Mouse (Mus musculus) thymus, adult 2 months (tissue): ENCODE data around the gene Cfd. TPM values are rescaled to one million over a fixed set of nuclear protein-coding genes. Genes with fewer than 3 reads are reported as not detected.
"Not testable (repeated sequence)": the region's sequence is repeated elsewhere in the genome, so short reads cannot be mapped to it uniquely, and the experiment has no call there.

ENCODE experiments used
- DNase-seq: peaks from one replicate; pipeline ENCODE4 v3.0.0; 2021
- H3K27ac ChIP-seq: fragments of 200-500 bp; 2 replicates; pipeline ENCODE4 v1.5.1; 2012; ENCODE audit warnings: low read length, control low read depth; ENCODE audit not compliant: control insufficient read depth, insufficient read depth
- H3K27me3 ChIP-seq: fragments of 200-500 bp; 2 replicates; pipeline ENCODE4 v1.6.1; 2012; ENCODE audit warnings: mild to moderate bottlenecking, low read length, moderate library complexity, mixed read lengths; ENCODE audit not compliant: control insufficient read depth, insufficient read depth
- H3K36me3 ChIP-seq: fragments of 200-500 bp; 2 replicates; pipeline ENCODE4 v1.6.1; 2012; ENCODE audit warnings: mild to moderate bottlenecking, low read length, moderate library complexity; ENCODE audit not compliant: control insufficient read depth, insufficient read depth
- H3K4me1 ChIP-seq: fragments of 200-500 bp; replicated peaks from 2 replicates; pipeline ENCODE4 v1.6.1; 2012; ENCODE audit warnings: low read length; ENCODE audit not compliant: control insufficient read depth, insufficient read depth
- H3K4me3 ChIP-seq: fragments of 200-500 bp; 2 replicates; pipeline ENCODE4 v1.5.1; 2012; ENCODE audit warnings: mild to moderate bottlenecking, low read length, control low read depth, moderate library complexity; ENCODE audit not compliant: control insufficient read depth, insufficient read depth
- CTCF ChIP-seq: fragments of 200-500 bp; IDR thresholded peaks from 2 replicates; pipeline ENCODE4 v1.5.1; 2012; ENCODE audit warnings: mild to moderate bottlenecking, control low read depth, low read length, moderate library complexity, borderline replicate concordance; ENCODE audit not compliant: control insufficient read depth, poor library complexity, insufficient read depth; ENCODE audit errors: extremely low read depth
- POLR2A ChIP-seq: fragments of 200-500 bp; IDR thresholded peaks from 2 replicates; pipeline ENCODE4 v1.6.1; 2012; ENCODE audit warnings: mild to moderate bottlenecking, low read length, control low read depth, moderate library complexity; ENCODE audit not compliant: control insufficient read depth, poor library complexity, insufficient read depth; ENCODE audit errors: extremely low read depth
- WGBS: fragments of 180-500 bp; shearing (Covaris S2); methylation state at CpG from one replicate; pipeline ENCODE4 v1.1.7; 2018; 5-methylcytosine and 5-hydroxymethylcytosine counted together
- polyA plus RNA-seq: library from polyadenylated mRNA; depleted of rRNA; stranded (reverse); fragments of >200 nt; gene quantifications from 2 replicates; pipeline ENCODE4 v1.2.3, GENCODE M21; 2012

Gene Cfd
- polyA plus RNA-seq, 1 experiment, result 1,248 TPM

- 33% methylated on average over 2 of the region's 2 CpGs for WGBS
- no peak for DNase-seq
- Histone ChIP-seq H3K4me1 (no peaks in the 10 kb centered on the region), H3K27me3 (no peaks in the 10 kb centered on the region), H3K4me3 (no peak overlapping the region), H3K36me3 (no peaks in the 10 kb centered on the region), H3K27ac (no peak overlapping the region)
- no peak for TF ChIP-seq CTCF
- no peak for TF ChIP-seq POLR2A
These were observed 1.3 kb upstream of the Cfd start for GRCm38 (mm10) chr10:79889386-79889785.

GRCm38 (mm10) chr10:79892451-79893118, 1.9 kb downstream of the Cfd start:
- H3K27me3 ChIP-seq, H3K27ac ChIP-seq, H3K4me3 ChIP-seq, H3K4me1 ChIP-seq, H3K36me3 ChIP-seq: not testable (repeated sequence)
- DNase-seq, result peak; percentile 85
- 47% methylated on average over 22 of the region's 22 CpGs for WGBS
- peak; percentile 88 for TF ChIP-seq CTCF

- no peak overlapping the region for H3K27ac ChIP-seq
- TF ChIP-seq CTCF, result no peak
- TF ChIP-seq POLR2A, result no peak
- DNase-seq, result no peak
- no peaks in the 10 kb centered on the region; the same call in 1 of the 2 replicates for H3K4me1 ChIP-seq
- H3K27me3 ChIP-seq, result no peaks in the 10 kb centered on the region
- WGBS, result 93% methylated on average over 16 of the region's 16 CpGs
- no peaks in the 10 kb centered on the region for H3K36me3 ChIP-seq
- no peak overlapping the region for H3K4me3 ChIP-seq
These were observed 5.7 kb downstream of the Cfd start for GRCm38 (mm10) chr10:79896306-79896705.

GRCm38 (mm10) chr10:79896814-79897213, 6.2 kb downstream of the Cfd start:
- WGBS, result 80% methylated on average over 13 of the region's 13 CpGs
- no peak for TF ChIP-seq POLR2A
- no peak for TF ChIP-seq CTCF
- H3K4me3 ChIP-seq, result no peak overlapping the region
- H3K4me1 ChIP-seq, result no peaks in the 10 kb centered on the region; the same call in 1 of the 2 replicates
- H3K36me3 ChIP-seq, result no peaks in the 10 kb centered on the region
- no peaks in the 10 kb centered on the region for H3K27me3 ChIP-seq
- H3K27ac ChIP-seq, result no peak overlapping the region
- DNase-seq, result no peak

- TF ChIP-seq POLR2A (no peak), CTCF (no peak)
- H3K27me3 ChIP-seq, result no peaks in the 10 kb centered on the region
- 73% methylated on average over 20 of the region's 20 CpGs for WGBS
- H3K27ac ChIP-seq, result no peak overlapping the region
- DNase-seq, result no peak
- no peak overlapping the region for H3K4me3 ChIP-seq
- H3K36me3 ChIP-seq, result no peaks in the 10 kb centered on the region
- no peaks in the 10 kb centered on the region; the same call in 1 of the 2 replicates for H3K4me1 ChIP-seq
These were observed 6.9 kb downstream of the Cfd start for GRCm38 (mm10) chr10:79897316-79898245.

GRCm38 (mm10) chr10:79900951-79901410, 10.3 kb downstream of the Cfd start:
- Histone ChIP-seq H3K27ac (no peak overlapping the region), H3K27me3 (no peaks in the 10 kb centered on the region), H3K4me3 (no peak overlapping the region), H3K36me3 (no peaks in the 10 kb centered on the region), H3K4me1 (no peaks in the 10 kb centered on the region; the same call in 1 of the 2 replicates)
- WGBS, result 85% methylated on average over 2 of the region's 2 CpGs
- TF ChIP-seq POLR2A (no peak), CTCF (no peak)
- DNase-seq, result no peak

- no peaks in the 10 kb centered on the region for H3K36me3 ChIP-seq
- WGBS, result 95% methylated on average over 9 of the region's 9 CpGs
These were observed 16.1 kb downstream of the Cfd start for GRCm38 (mm10) chr10:79906712-79907111.

More at GRCm38 (mm10) chr10:79906712-79907111, 16.1 kb downstream of the Cfd start:
- TF ChIP-seq CTCF (no peak), POLR2A (no peak)
- H3K27ac ChIP-seq, result no peak overlapping the region
- H3K4me1 ChIP-seq, result peaks cover 10% of the 10 kb centered on the region
- no peak for DNase-seq
- H3K4me3 ChIP-seq, result no peak overlapping the region
- H3K27me3 ChIP-seq, result no peaks in the 10 kb centered on the region
